Mouse (Mus musculus) effector memory CD4-positive, alpha-beta T cell, adult 5 months (primary cell): ENCODE measurements around the gene Msi1. TPM values are rescaled to one million over a fixed set of nuclear protein-coding genes. Genes with fewer than 3 reads are reported as not detected.

Experiments used
- polyA plus RNA-seq: library from polyadenylated mRNA; unstranded; fragments of 100-300 nt; shearing (Covaris generic); gene quantifications from one replicate; pipeline ENCODE4 v1.2.1, GENCODE M21; 2017

Msi1 gene
- not detected for polyA plus RNA-seq

DNA sequence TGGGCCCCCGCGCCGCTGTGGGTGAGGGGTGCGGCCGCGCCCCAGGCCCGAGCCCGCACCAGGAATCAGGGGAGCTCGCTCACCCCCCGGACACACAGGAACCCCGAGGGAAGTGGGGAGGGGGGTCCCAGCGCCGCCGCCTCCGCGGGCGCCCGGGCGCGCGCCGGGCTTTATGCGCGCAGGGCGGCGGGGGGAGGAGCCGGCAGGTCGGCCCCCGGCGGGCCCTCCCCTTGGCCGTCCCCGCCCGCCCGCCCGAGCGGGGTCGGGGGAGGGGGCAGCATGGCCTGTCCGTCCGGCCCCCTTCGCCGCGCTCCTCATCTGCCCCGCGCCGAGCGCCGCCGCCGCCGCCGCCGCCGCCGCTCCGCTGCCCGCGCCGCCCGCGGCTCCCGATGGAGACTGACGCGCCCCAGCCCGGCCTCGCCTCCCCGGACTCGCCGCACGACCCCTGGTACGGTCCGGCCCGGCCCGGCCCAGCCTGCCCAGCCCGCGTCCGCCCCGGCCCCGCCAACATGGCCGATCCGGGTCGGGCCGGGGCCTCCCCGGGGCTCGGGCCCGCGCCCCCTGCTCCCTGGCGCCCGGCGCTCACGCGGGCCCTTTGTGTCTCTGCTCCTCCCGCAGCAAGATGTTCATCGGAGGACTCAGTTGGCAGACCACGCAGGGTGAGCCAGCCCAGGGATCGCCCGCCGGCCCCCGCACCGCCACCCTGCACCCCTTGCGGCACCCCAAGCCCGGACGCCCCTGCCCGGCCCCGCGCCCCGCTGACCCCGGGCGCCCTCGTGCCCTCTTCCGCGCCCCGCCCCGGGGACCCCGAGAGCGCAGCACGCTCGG, at the start of gene Msi1:
Msi1 (plus strand) TSS at position 241 of the 828 bp plus-strand sequence.

DNA sequence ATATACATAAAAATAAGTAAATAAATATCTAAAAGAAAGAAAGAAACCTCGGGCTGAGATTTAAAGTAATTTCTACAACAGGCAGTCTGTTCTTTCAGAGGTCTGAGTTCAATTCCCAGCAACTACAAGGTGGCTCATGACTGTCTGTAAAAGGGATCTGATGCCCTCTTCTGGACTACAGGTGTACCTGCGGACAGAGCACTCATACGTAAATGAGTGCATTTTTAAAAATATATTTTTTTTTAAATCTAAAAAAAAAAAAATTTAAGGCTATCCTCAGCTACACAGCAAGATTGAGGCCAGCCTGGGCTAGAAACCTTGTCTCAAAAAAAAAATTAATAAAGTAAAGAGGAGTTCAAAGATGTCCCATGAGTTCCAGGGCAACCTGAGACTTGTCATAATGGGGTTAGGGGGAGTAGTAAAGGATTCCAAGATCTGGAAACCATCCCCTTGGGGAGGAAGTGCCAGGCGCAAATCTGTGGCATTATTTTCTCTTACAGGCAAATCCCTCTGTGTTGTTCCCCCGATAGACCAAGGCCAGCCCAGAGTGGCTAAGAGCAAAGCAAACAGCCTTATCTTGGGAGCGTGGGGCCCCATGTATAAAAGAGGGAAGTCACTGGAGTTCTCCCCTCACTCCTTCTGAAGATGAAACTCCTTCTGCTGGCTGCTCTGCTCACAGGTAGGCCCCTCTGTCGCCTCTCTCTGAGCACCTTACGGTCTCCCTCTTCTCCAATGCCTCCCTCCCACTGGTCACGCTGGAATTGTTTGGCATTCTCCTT, 36.4 kb downstream of the Msi1 start, which contains the start of gene Pla2g1b:
Pla2g1b (plus strand) TSS at position 621 of the 779 bp plus-strand sequence.

DNA sequence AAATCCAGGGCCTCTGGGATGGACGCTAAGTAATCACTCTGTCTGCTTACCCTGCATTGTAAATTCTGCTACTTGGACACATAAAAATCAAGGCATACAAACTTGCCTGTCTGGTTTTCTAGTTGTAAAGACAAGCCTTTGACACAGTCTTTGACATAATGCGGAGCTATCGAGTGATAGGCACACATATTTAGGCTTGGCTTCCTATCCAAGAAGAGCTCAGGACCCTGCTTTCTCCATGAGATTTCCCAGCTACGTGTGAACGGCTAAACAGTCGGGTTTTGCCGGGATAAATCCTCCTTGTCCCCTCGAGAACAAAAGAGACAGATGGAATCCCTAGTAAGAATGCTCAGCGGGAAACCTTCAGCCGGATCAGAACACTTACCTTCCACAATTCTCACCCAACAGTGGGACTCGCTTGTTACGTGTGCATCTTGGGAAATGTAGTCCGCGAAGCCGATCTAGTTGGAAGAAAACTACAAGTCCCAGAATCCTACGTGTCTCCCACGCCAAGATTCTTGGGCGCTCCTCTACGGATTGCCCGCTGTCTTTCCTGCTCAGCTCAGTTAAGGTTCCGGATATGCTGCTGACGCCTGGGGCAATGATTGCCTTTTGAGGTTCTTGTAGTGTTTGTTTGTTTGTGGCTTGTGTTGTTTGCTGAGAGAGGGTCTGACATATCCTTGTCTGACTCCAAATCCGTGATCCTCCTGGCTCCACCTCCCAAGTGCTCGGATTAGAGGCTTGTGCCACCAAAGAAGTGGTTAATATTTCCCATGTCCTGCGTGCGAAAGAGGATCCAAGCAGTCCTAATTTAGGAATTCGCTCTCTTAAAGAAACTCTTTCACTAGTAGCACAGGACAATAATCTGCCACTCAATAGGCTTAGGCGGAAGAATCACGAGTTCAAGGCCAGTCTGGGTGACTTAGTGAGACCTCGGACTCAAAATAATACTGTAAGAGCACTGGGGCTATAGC, 54.8 kb downstream of the Msi1 start, which contains the start of gene Sirt4:
Sirt4 (minus strand) TSS at position 779 of the 974 bp plus-strand sequence.

Other genes with a start within 250 kb of the Msi1 start
- not detected for gene Cabp1, start 235.2 kb upstream of the Msi1 start, polyA plus RNA-seq
- gene Pop5, start 193.8 kb upstream of the Msi1 start, polyA plus RNA-seq: 138 TPM
- gene Rnf10, start 156.7 kb upstream of the Msi1 start, polyA plus RNA-seq: 142 TPM
- 43.4 TPM for gene Coq5, start 149.9 kb upstream of the Msi1 start, polyA plus RNA-seq
- gene Dynll1, start 128.6 kb upstream of the Msi1 start, polyA plus RNA-seq: 366 TPM
- 71.4 TPM for gene Srsf9, start 102.4 kb upstream of the Msi1 start, polyA plus RNA-seq
- 7.8 TPM for gene Gatc, start 88.4 kb upstream of the Msi1 start, polyA plus RNA-seq
- 21.0 TPM for gene Triap1, start 88.4 kb upstream of the Msi1 start, polyA plus RNA-seq
- 423 TPM for gene Cox6a1, start 80.6 kb upstream of the Msi1 start, polyA plus RNA-seq
- not detected for gene Pla2g1b, start 36.7 kb downstream of the Msi1 start, polyA plus RNA-seq
- 17.6 TPM for gene Sirt4, start 55.1 kb downstream of the Msi1 start, polyA plus RNA-seq
- 75.3 TPM for gene Pxn, start 77.1 kb downstream of the Msi1 start, polyA plus RNA-seq
- 2,166 TPM for gene Rplp0, start 129.9 kb downstream of the Msi1 start, polyA plus RNA-seq
- 53.7 TPM for gene Gcn1l1, start 135.7 kb downstream of the Msi1 start, polyA plus RNA-seq
- 17.5 TPM for gene Rab35, start 202.3 kb downstream of the Msi1 start, polyA plus RNA-seq